Mouse (Mus musculus): Measurements from ENCODE around the gene Prkaca.

- no peak for TF ChIP-seq USF2 (conservative IDR thresholded peaks at IDR 0.05; ENCODE audit: low read depth, low read length)
- TF ChIP-seq JUND (conservative IDR thresholded peaks at IDR 0.05; ENCODE audit: low read depth, low read length) = no peak
- TF ChIP-seq RAD21 (IDR thresholded peaks at IDR 0.05; ENCODE audit: low read depth, low read length) = no peak
- no peak for TF ChIP-seq PAX5 (IDR thresholded peaks at IDR 0.05; ENCODE audit: low read length)
- no peak for TF ChIP-seq SIN3A (IDR thresholded peaks at IDR 0.05; ENCODE audit: low read length)
- TF ChIP-seq CTCF (conservative IDR thresholded peaks at IDR 0.05 in 1 of 2, IDR thresholded peaks at IDR 0.05 in 1 of 2; ENCODE audit: low read depth in 2 of 2, low read length in 2 of 2) = no peak
- no peak for TF ChIP-seq POLR2A (IDR thresholded peaks at IDR 0.05; ENCODE audit: low read depth, low read length)
- TF ChIP-seq MAFK (IDR thresholded peaks at IDR 0.05; ENCODE audit: insufficient replicate concordance, low read length) = no peak
- TF ChIP-seq TBP (conservative IDR thresholded peaks at IDR 0.05; ENCODE audit: low read depth, low read length) = no peak
- TF ChIP-seq ZMIZ1 (IDR thresholded peaks at IDR 0.05; ENCODE audit: low read depth, low read length) = no peak
- no peak for TF ChIP-seq USF1 (IDR thresholded peaks at IDR 0.05; ENCODE audit: low read depth, low read length)
Measured at GRCm38 (mm10) chr8:84023085-84023484, 50.3 kb downstream of the Prkaca start.
